Mouse (Mus musculus): Measurements from ENCODE around the gene St7l.

DNA sequence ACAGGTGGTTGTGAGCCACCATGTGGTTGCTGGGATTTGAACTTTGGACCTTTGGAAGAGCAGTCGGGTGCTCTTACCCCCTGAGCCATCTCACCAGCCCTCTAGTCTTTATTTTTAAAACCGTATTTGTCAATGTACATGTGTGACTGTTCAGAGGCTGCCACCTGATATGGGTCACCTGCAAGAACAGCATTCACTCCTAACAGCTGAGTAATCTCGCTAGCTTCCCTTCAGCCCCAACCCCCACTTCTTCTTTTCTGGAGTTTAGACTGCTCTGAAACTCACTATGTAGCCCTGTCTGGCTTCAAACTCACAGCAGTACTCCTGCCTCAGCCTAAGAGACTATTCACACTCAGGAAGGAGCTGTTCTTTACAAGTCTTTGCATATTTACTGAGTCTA is 41.4 kb upstream of the St7l start:
- TF ChIP-seq CTCF (conservative IDR thresholded peaks at IDR 0.05; ENCODE audit: low read length), result no peak
- no peak for TF ChIP-seq NANOG (IDR thresholded peaks at IDR 0.05; ENCODE audit: borderline replicate concordance, low read length)
- no peak for TF ChIP-seq POU5F1 (IDR thresholded peaks at IDR 0.05; ENCODE audit: borderline replicate concordance, low read length)
